Mouse (Mus musculus) hindbrain, embryonic 16.5 days (tissue): ENCODE results near the gene Coa3. TPM values are rescaled to one million over a fixed set of nuclear protein-coding genes. Genes with fewer than 3 reads are reported as not detected.

Experiments used
- ATAC-seq: fragments of 200-750 bp; cut with Nextera tagmentation; 2 replicates; pipeline ENCODE4 v1.8.0; 2017; ENCODE audit warnings: moderate TSS enrichment, moderate library complexity
- H3K27ac ChIP-seq: fragments of 300-500 bp; sonication (generic); 2 replicates; pipeline ENCODE4 v1.5.1; 2014; ENCODE audit warnings: low read depth, mild to moderate bottlenecking, control low read depth, low read length, moderate library complexity
- H3K27me3 ChIP-seq: fragments of 300-500 bp; sonication (generic); replicated peaks from 2 replicates; pipeline ENCODE4 v1.6.1; 2014; ENCODE audit warnings: low read length; ENCODE audit not compliant: control insufficient read depth, insufficient read depth
- H3K36me3 ChIP-seq: fragments of 300-500 bp; sonication (generic); 2 replicates; pipeline ENCODE4 v1.6.1; 2014; ENCODE audit warnings: mild to moderate bottlenecking, low read length, moderate library complexity, mixed read lengths; ENCODE audit not compliant: control insufficient read depth, insufficient read depth
- H3K4me1 ChIP-seq: fragments of 300-500 bp; sonication (generic); 2 replicates; pipeline ENCODE4 v1.6.1; 2014; ENCODE audit warnings: low read depth, low read length; ENCODE audit not compliant: control insufficient read depth, insufficient read depth
- H3K4me2 ChIP-seq: fragments of 300-500 bp; sonication (generic); 2 replicates; pipeline ENCODE4 v1.6.1; 2014; ENCODE audit warnings: mild to moderate bottlenecking, low read length, control low read depth, moderate library complexity
- H3K4me3 ChIP-seq: fragments of 300-500 bp; sonication (generic); 2 replicates; pipeline ENCODE4 v1.5.1; 2014; ENCODE audit warnings: mild to moderate bottlenecking, low read length, control low read depth, moderate library complexity
- H3K9ac ChIP-seq: fragments of 300-500 bp; sonication (generic); 2 replicates; pipeline ENCODE4 v1.6.1; 2014; ENCODE audit warnings: low read depth, mild to moderate bottlenecking, control low read depth, low read length, moderate library complexity
- H3K9me3 ChIP-seq: fragments of 300-500 bp; sonication (generic); 2 replicates; pipeline ENCODE4 v1.6.1; 2014; ENCODE audit warnings: mild to moderate bottlenecking, low read length, moderate library complexity; ENCODE audit not compliant: control insufficient read depth
- WGBS: fragments of 180-500 bp; shearing (Covaris S2); extraction: QIAGEN DNeasy Blood & Tissue Kit; methylation state at CpG from one replicate; pipeline ENCODE4 v1.1.7; 2014; 5-methylcytosine and 5-hydroxymethylcytosine counted together
- polyA plus RNA-seq: library from polyadenylated mRNA; unstranded; fragments of >200 nt; fragmentation: Nextera tagmentation; extraction: Ambion mirVana; gene quantifications from 2 replicates; pipeline ENCODE4 v1.2.1, GENCODE M21; 2015

Coa3 gene
- polyA plus RNA-seq, 1 experiment from 2014 or later: 232 TPM

- WGBS: 78% methylated on average over 4 of the region's 4 CpGs
- peaks cover 24% of the 10 kb centered on the region for H3K4me1 ChIP-seq
- H3K4me3 ChIP-seq: no peak overlapping the region
- no peaks in the 10 kb centered on the region for H3K36me3 ChIP-seq
- no peaks in the 10 kb centered on the region for H3K9me3 ChIP-seq
- H3K27me3 ChIP-seq: no peaks in the 10 kb centered on the region
- no peak overlapping the region for H3K4me2 ChIP-seq
- no peak overlapping the region for H3K27ac ChIP-seq
- no peak overlapping the region for H3K9ac ChIP-seq
- no peak for ATAC-seq
Observed at GRCm38 (mm10) chr11:101275309-101275708, 3.6 kb downstream of the Coa3 start.

GRCm38 (mm10) chr11:101272446-101272845 is 6.5 kb downstream of the Coa3 start:
- Histone ChIP-seq H3K4me2 (no peak overlapping the region), H3K9ac (no peak overlapping the region), H3K27ac (no peak overlapping the region), H3K4me1 (peaks cover 11% of the 10 kb centered on the region), H3K9me3 (no peaks in the 10 kb centered on the region), H3K4me3 (no peak overlapping the region), H3K36me3 (no peaks in the 10 kb centered on the region), H3K27me3 (no peaks in the 10 kb centered on the region; the same call in 1 of the 2 replicates)
- 78% methylated on average over 3 of the region's 3 CpGs for whole genome bisulfite sequencing
- no peak for ATAC-seq

GRCm38 (mm10) chr11:101269577-101270116 is 9.3 kb downstream of the Coa3 start:
- 37% methylated on average over 10 of the region's 10 CpGs for WGBS
- ATAC-seq: no peak
- H3K27ac ChIP-seq: no peak overlapping the region

GRCm38 (mm10) chr11:101265906-101266305 is 13.0 kb downstream of the Coa3 start:
- peaks cover 34% of the 10 kb centered on the region for H3K27me3 ChIP-seq
- no peak overlapping the region for H3K27ac ChIP-seq
- H3K9ac ChIP-seq: no peak overlapping the region
- no peak overlapping the region for H3K4me3 ChIP-seq
- H3K4me2 ChIP-seq: peak overlapping the region; percentile 70
- ATAC-seq: no peak
- no peaks in the 10 kb centered on the region for H3K9me3 ChIP-seq
- H3K4me1 ChIP-seq: peaks cover 13% of the 10 kb centered on the region
- no peaks in the 10 kb centered on the region for H3K36me3 ChIP-seq
- 20% methylated on average over 6 of the region's 6 CpGs for WGBS

More at GRCm38 (mm10) chr11:101269577-101270116, 9.3 kb downstream of the Coa3 start:
- no peaks in the 10 kb centered on the region for H3K36me3 ChIP-seq
- no peak overlapping the region for H3K9ac ChIP-seq
- H3K4me2 ChIP-seq: no peak overlapping the region
- no peaks in the 10 kb centered on the region for H3K9me3 ChIP-seq
- H3K27me3 ChIP-seq: peaks cover 14% of the 10 kb centered on the region
- no peak overlapping the region for H3K4me3 ChIP-seq
- peaks cover 8% of the 10 kb centered on the region; the same call in 1 of the 2 replicates for H3K4me1 ChIP-seq

GRCm38 (mm10) chr11:101264954-101265471 is 13.9 kb downstream of the Coa3 start:
- peaks cover 22% of the 10 kb centered on the region for H3K4me1 ChIP-seq
- H3K9me3 ChIP-seq: no peaks in the 10 kb centered on the region
- no peaks in the 10 kb centered on the region for H3K36me3 ChIP-seq
- no peak overlapping the region for H3K27ac ChIP-seq
- H3K9ac ChIP-seq: peak overlapping the region; percentile 54
- H3K4me2 ChIP-seq: peak overlapping the region; percentile 70
- H3K27me3 ChIP-seq: peaks cover 34% of the 10 kb centered on the region
- WGBS: 2% methylated on average over 31 of the region's 31 CpGs
- ATAC-seq: no peak
- H3K4me3 ChIP-seq: peak overlapping the region; percentile 40

GRCm38 (mm10) chr11:101263989-101264280 is 15.0 kb downstream of the Coa3 start:
- H3K27me3 ChIP-seq: peaks cover 40% of the 10 kb centered on the region
- H3K9me3 ChIP-seq: no peaks in the 10 kb centered on the region
- H3K27ac ChIP-seq: no peak overlapping the region
- H3K4me3 ChIP-seq: no peak overlapping the region
- WGBS: 11% methylated on average over 3 of the region's 3 CpGs
- no peak for ATAC-seq
- H3K4me2 ChIP-seq: no peak overlapping the region
- H3K4me1 ChIP-seq: peaks cover 30% of the 10 kb centered on the region
- peaks cover 3% of the 10 kb centered on the region; the same call in 1 of the 2 replicates for H3K36me3 ChIP-seq
- H3K9ac ChIP-seq: no peak overlapping the region

- Histone ChIP-seq H3K27me3 (peaks cover 40% of the 10 kb centered on the region), H3K4me2 (no peak overlapping the region), H3K9me3 (no peaks in the 10 kb centered on the region), H3K4me1 (peaks cover 30% of the 10 kb centered on the region), H3K27ac (no peak overlapping the region), H3K4me3 (no peak overlapping the region), H3K36me3 (peaks cover 4% of the 10 kb centered on the region; the same call in 1 of the 2 replicates), H3K9ac (no peak overlapping the region)
- no peak for ATAC-seq
- 4% methylated on average over 32 of the region's 32 CpGs for WGBS
Observed at GRCm38 (mm10) chr11:101263138-101263988, 15.6 kb downstream of the Coa3 start.

GRCm38 (mm10) chr11:101262272-101262967 is 16.5 kb downstream of the Coa3 start:
- H3K4me3 ChIP-seq: no peak overlapping the region

More at GRCm38 (mm10) chr11:101262272-101262967, 16.5 kb downstream of the Coa3 start:
- ATAC-seq: no peak
- Histone ChIP-seq H3K27me3 (peaks cover 40% of the 10 kb centered on the region), H3K27ac (no peak overlapping the region), H3K36me3 (peaks cover 4% of the 10 kb centered on the region; the same call in 1 of the 2 replicates), H3K9me3 (no peaks in the 10 kb centered on the region), H3K4me1 (peaks cover 30% of the 10 kb centered on the region), H3K9ac (no peak overlapping the region), H3K4me2 (peak overlapping the region; percentile 20)
- WGBS: 3% methylated on average over 24 of the region's 24 CpGs
